Mouse (Mus musculus) ES-Bruce4 (cell line): ENCODE measurements at regions not wholly inside any gene's neighbourhood (a gene's known extent, or its start where the extent isn't known, plus 50 kb on each side); places are given as distances from the start of the nearest gene placed in this dataset.

Source experiments
- CTCF ChIP-seq: IDR thresholded peaks from one replicate; pipeline ENCODE4 v1.8.1; 2011; ENCODE audit warnings: low read depth, low read length
- POLR2A ChIP-seq: IDR thresholded peaks from one replicate; pipeline ENCODE4 v1.8.1; 2011; ENCODE audit warnings: low read length; ENCODE audit not compliant: insufficient read depth

GRCm38 (mm10) chr16:30852595-30852994 is 228.6 kb downstream of the Xxylt1 start:
- TF ChIP-seq CTCF = no peak
- no peak for TF ChIP-seq POLR2A
